In the genomic region with DNA sequence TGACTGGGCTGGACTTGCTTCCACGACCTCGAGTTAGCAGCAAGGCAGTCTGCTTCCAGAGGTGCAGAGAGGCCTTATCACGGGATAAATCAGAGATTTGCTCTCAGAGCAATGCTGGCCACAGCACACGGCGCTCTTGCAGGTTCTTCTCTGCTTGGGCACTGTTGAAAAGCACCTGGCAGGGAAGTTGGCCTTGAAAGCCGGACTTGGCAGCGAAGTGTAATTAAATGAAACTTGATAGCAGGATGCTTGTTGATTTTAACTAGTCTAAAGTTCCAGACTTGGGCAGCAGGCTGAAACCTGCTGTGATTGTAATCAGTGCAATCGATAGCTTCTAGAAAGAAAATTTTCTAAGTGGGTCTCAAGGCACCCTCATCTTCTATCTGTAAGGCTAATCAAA, we compare ENCODE assay signal across 22 mouse cellular contexts.
DNase-seq lines count a peak whose midpoint lies in the region; ATAC-seq and TF ChIP-seq lines count a peak whose summit lies in the region.
"Had no signal": no experiment of that assay in that cellular context is flagged by ENCODE, and none has a peak within 500 bp of the region (broad histone marks: within the 10 kb centered on the region; RNA-seq: fewer than 3 reads in every experiment).

No protein-coding gene starts in this region.

- H3K27me3 ChIP-seq in forebrain, embryonic 14.5 days (replicated peaks; ENCODE audit: control insufficient read depth, insufficient read depth, low read length), result no peaks in the 10 kb centered on the region
- peaks cover 13% of the 10 kb centered on the region; the same call in 1 of the 2 replicates for H3K27me3 ChIP-seq in forebrain, embryonic 12.5 days
- H3K27me3 ChIP-seq in kidney, embryonic 16.5 days (ENCODE audit: insufficient read depth, low read length), result no peaks in the 10 kb centered on the region
- H3K27me3 ChIP-seq in stomach, postnatal 0 days (ENCODE audit: control insufficient read depth, insufficient read depth, low read length), result no peaks in the 10 kb centered on the region
- no peaks in the 10 kb centered on the region for H3K27me3 ChIP-seq in liver, embryonic 12.5 days (replicated peaks)
- H3K27me3 ChIP-seq: forebrain, embryonic 15.5 days; heart, embryonic 15.5 days had no signal

- 42% methylated on average over 8 of the region's 8 CpGs for WGBS in forebrain, embryonic 14.5 days
- 65% methylated on average over 8 of the region's 8 CpGs for whole genome bisulfite sequencing in forebrain, embryonic 12.5 days
- WGBS in kidney, embryonic 16.5 days, result 22% methylated on average over 8 of the region's 8 CpGs
- 45% methylated on average over 8 of the region's 8 CpGs for WGBS in stomach, postnatal 0 days
- WGBS in liver, embryonic 12.5 days (ENCODE audit: insufficient replicate concordance), result 58% methylated on average over 8 of the region's 8 CpGs

- H3K9me3 ChIP-seq in forebrain, embryonic 14.5 days (replicated peaks; ENCODE audit: control insufficient read depth, low read length), result no peaks in the 10 kb centered on the region
- H3K9me3 ChIP-seq in forebrain, embryonic 12.5 days, result no peaks in the 10 kb centered on the region
- H3K9me3 ChIP-seq in kidney, embryonic 16.5 days (ENCODE audit: low read length), result no peaks in the 10 kb centered on the region; the same call in 1 of the 2 replicates
- no peaks in the 10 kb centered on the region for H3K9me3 ChIP-seq in stomach, postnatal 0 days (ENCODE audit: control insufficient read depth, low read length)
- H3K9me3 ChIP-seq in liver, embryonic 12.5 days (replicated peaks), result no peaks in the 10 kb centered on the region
- H3K9me3 ChIP-seq: forebrain, embryonic 15.5 days; heart, embryonic 15.5 days had no signal

- no peak overlapping the region for H3K9ac ChIP-seq in forebrain, embryonic 14.5 days (ENCODE audit: low read length)
- H3K9ac ChIP-seq in forebrain, embryonic 12.5 days, result no peak overlapping the region
- H3K9ac ChIP-seq in kidney, embryonic 16.5 days (replicated peaks; ENCODE audit: low read length), result no peak overlapping the region
- H3K9ac ChIP-seq in stomach, postnatal 0 days (ENCODE audit: low read length), result no peak overlapping the region
- no peak overlapping the region for H3K9ac ChIP-seq in liver, embryonic 12.5 days
- H3K9ac ChIP-seq: forebrain, embryonic 15.5 days; heart, embryonic 15.5 days had no signal

- peaks cover 13% of the 10 kb centered on the region for H3K4me1 ChIP-seq in forebrain, embryonic 14.5 days (ENCODE audit: control insufficient read depth, insufficient read depth, low read length)
- H3K4me1 ChIP-seq in forebrain, embryonic 12.5 days, result peaks cover 17% of the 10 kb centered on the region
- H3K4me1 ChIP-seq in kidney, embryonic 16.5 days (ENCODE audit: insufficient read depth, low read length), result peaks cover 24% of the 10 kb centered on the region
- no peaks in the 10 kb centered on the region for H3K4me1 ChIP-seq in stomach, postnatal 0 days (replicated peaks; ENCODE audit: control insufficient read depth, insufficient read depth)
- H3K4me1 ChIP-seq in liver, embryonic 12.5 days, result no peaks in the 10 kb centered on the region

- H3K27ac ChIP-seq in forebrain, embryonic 14.5 days (ENCODE audit: low read depth, low read length), result no peak overlapping the region
- no peak overlapping the region for H3K27ac ChIP-seq in forebrain, embryonic 12.5 days
- H3K27ac ChIP-seq in kidney, embryonic 16.5 days (ENCODE audit: low read length), result peak overlapping the region; percentile 88
- H3K27ac ChIP-seq in stomach, postnatal 0 days (replicated peaks), result no peak overlapping the region
- no peak overlapping the region for H3K27ac ChIP-seq in liver, embryonic 12.5 days
- H3K27ac ChIP-seq: forebrain, embryonic 15.5 days; heart, embryonic 15.5 days; layer of hippocampus, adult 2 months had no signal

- no peaks in the 10 kb centered on the region for H3K36me3 ChIP-seq in forebrain, embryonic 14.5 days (ENCODE audit: control insufficient read depth, insufficient read depth, low read length)
- no peaks in the 10 kb centered on the region for H3K36me3 ChIP-seq in forebrain, embryonic 12.5 days (replicated peaks)
- H3K36me3 ChIP-seq in kidney, embryonic 16.5 days (ENCODE audit: insufficient read depth, low read length), result no peaks in the 10 kb centered on the region
- no peaks in the 10 kb centered on the region for H3K36me3 ChIP-seq in stomach, postnatal 0 days (ENCODE audit: control insufficient read depth, insufficient read depth, low read length)
- no peaks in the 10 kb centered on the region for H3K36me3 ChIP-seq in liver, embryonic 12.5 days
- H3K36me3 ChIP-seq: forebrain, embryonic 15.5 days; heart, embryonic 15.5 days had no signal

- no peak for ATAC-seq in forebrain, embryonic 14.5 days
- ATAC-seq in forebrain, embryonic 12.5 days (ENCODE audit: low FRiP score), result no peak
- peak; percentile 64; the same call in 1 of the 2 replicates for ATAC-seq in kidney, embryonic 16.5 days (ENCODE audit: low FRiP score, low TSS enrichment)
- ATAC-seq in stomach, postnatal 0 days (ENCODE audit: low FRiP score, low TSS enrichment), result no peak
- no peak for ATAC-seq in liver, embryonic 12.5 days
- ATAC-seq: CD4-positive, CD25-positive, alpha-beta regulatory T cell, adult 4 months; forebrain, embryonic 15.5 days; inflammation-experienced regulatory T-cells, adult 6 months; Patski had no signal

- TF ChIP-seq EP300 in stomach, postnatal 0 days (optimal IDR thresholded peaks at IDR 0.05), result no peak

- no peak for TF ChIP-seq CTCF in stomach, postnatal 0 days (IDR thresholded peaks at IDR 0.05; ENCODE audit: low read depth)

- H3K4me2 ChIP-seq in forebrain, embryonic 14.5 days (ENCODE audit: low read length), result no peak overlapping the region
- H3K4me2 ChIP-seq in forebrain, embryonic 12.5 days, result no peak overlapping the region
- H3K4me2 ChIP-seq in kidney, embryonic 16.5 days (replicated peaks; ENCODE audit: low read depth, low read length), result peak overlapping the region; percentile 32
- H3K4me2 ChIP-seq in stomach, postnatal 0 days (replicated peaks; ENCODE audit: low read depth), result no peak overlapping the region
- H3K4me2 ChIP-seq in liver, embryonic 12.5 days, result no peak overlapping the region
- H3K4me2 ChIP-seq: forebrain, embryonic 15.5 days; heart, embryonic 15.5 days had no signal

- H3K4me3 ChIP-seq in forebrain, embryonic 14.5 days (ENCODE audit: low read depth, low read length), result no peak overlapping the region
- H3K4me3 ChIP-seq in forebrain, embryonic 12.5 days (replicated peaks), result no peak overlapping the region
- H3K4me3 ChIP-seq in kidney, embryonic 16.5 days (ENCODE audit: low read length), result no peak overlapping the region
- H3K4me3 ChIP-seq in stomach, postnatal 0 days (ENCODE audit: low read depth, low read length), result no peak overlapping the region
- no peak overlapping the region for H3K4me3 ChIP-seq in liver, embryonic 12.5 days
- H3K4me3 ChIP-seq: forebrain, embryonic 15.5 days; heart, embryonic 15.5 days; layer of hippocampus, adult 2 months had no signal

- peak; percentile 39 for DNase-seq in forebrain, embryonic 14.5 days (ENCODE audit: low spot score)
- DNase-seq in urinary bladder, postnatal 36 days (ENCODE audit: low spot score in 2 of 2), result peak; percentile 1 to 5
- DNase-seq in urinary bladder, postnatal 10 days (ENCODE audit: low spot score), result no peak
- peak; percentile 32 for DNase-seq in stomach, postnatal 0 days (ENCODE audit: low spot score)
- no peak for DNase-seq in thymus, postnatal 36 days
- DNase-seq: adrenal gland, postnatal 14 days; cerebellum, adult 11-12 months; cerebellum, postnatal 25 days; embryo, embryonic 11 days; gastrocnemius, postnatal 25 days; layer of hippocampus, postnatal 36 days; lung, postnatal 36 days; thymus, postnatal 4 days had no signal

Comparison
In these comparisons a context has a peak if more than half of its experiments do, and no peak if none do; other contexts are left out.
1. DNase-seq: peak in forebrain, embryonic 14.5 days (single experiment), urinary bladder, postnatal 36 days (2 of 2) and stomach, postnatal 0 days (single experiment); none in urinary bladder, postnatal 10 days (single experiment) and thymus, postnatal 36 days (0 of 2).